Mouse (Mus musculus): ENCODE results near the gene Tmprss11a.

- TF ChIP-seq EP300 (IDR thresholded peaks at IDR 0.05; ENCODE audit: low read depth) (no peak), CTCF (IDR thresholded peaks at IDR 0.05; ENCODE audit: low read depth) (no peak)
Observed at GRCm38 (mm10) chr5:86518500-86518899, 49.7 kb upstream of the Tmprss11a start, which contains the start of gene Tmprss11g.

All from liver, postnatal 0 days (tissue).